In genomic region chr8:70469295-70469916, GRCm38 (mm10) we compare ENCODE assay signal across 10 mouse cellular contexts. TPM values are rescaled to one million over a fixed set of nuclear protein-coding genes. Genes with fewer than 3 reads are reported as not detected.
A peak's percentile ranks its signal among the peaks of the same experiment; 100 is the strongest.
DNase-seq lines count a peak whose midpoint lies in the region; ATAC-seq and TF ChIP-seq lines count a peak whose summit lies in the region.
"Had no signal": no experiment of that assay in that cellular context is flagged by ENCODE, and none has a peak within 500 bp of the region (broad histone marks: within the 10 kb centered on the region; RNA-seq: fewer than 3 reads in every experiment).

No protein-coding gene starts in this region.

- H3K9me3 ChIP-seq in neural tube, embryonic 13.5 days: no peaks in the 10 kb centered on the region
- no peaks in the 10 kb centered on the region for H3K9me3 ChIP-seq in liver, embryonic 12.5 days (replicated peaks)
- H3K9me3 ChIP-seq in stomach, postnatal 0 days (ENCODE audit: control insufficient read depth, low read length): no peaks in the 10 kb centered on the region

- H3K4me2 ChIP-seq in neural tube, embryonic 13.5 days: no peak overlapping the region
- no peak overlapping the region for H3K4me2 ChIP-seq in liver, embryonic 12.5 days
- no peak overlapping the region for H3K4me2 ChIP-seq in stomach, postnatal 0 days (replicated peaks; ENCODE audit: low read depth)

- no peak for DNase-seq in gastrocnemius, adult 2 months
- no peak for DNase-seq in gastrocnemius, postnatal 36 days
- no peak for DNase-seq in neural tube, embryonic 10.5 days (ENCODE audit: extremely low spot score, low spot score)
- DNase-seq in stomach, postnatal 0 days (ENCODE audit: low spot score): no peak
- no peak for DNase-seq in thymus, postnatal 0 days (ENCODE audit: low spot score)
- DNase-seq in ovary, postnatal 14 days (ENCODE audit: low spot score): no peak
- DNase-seq: cerebellum, postnatal 10 days had no signal

- ATAC-seq in neural tube, embryonic 13.5 days (ENCODE audit: low read depth): peak; percentile 29
- ATAC-seq in liver, embryonic 12.5 days: peak; percentile 45
- peak; percentile 31 for ATAC-seq in stomach, postnatal 0 days (ENCODE audit: low FRiP score, low TSS enrichment)
- ATAC-seq: activated CD4-positive, CD25-positive, alpha-beta regulatory T cell, adult 4 months had no signal

- H3K27ac ChIP-seq in gastrocnemius, adult 2 months: peak overlapping the region; percentile 79
- peak overlapping the region; percentile 30; the same call in 1 of the 2 replicates for H3K27ac ChIP-seq in neural tube, embryonic 13.5 days (replicated peaks)
- peak overlapping the region; percentile 41 for H3K27ac ChIP-seq in liver, embryonic 12.5 days
- no peak overlapping the region for H3K27ac ChIP-seq in stomach, postnatal 0 days (replicated peaks)

- no peak overlapping the region for H3K9ac ChIP-seq in neural tube, embryonic 13.5 days
- peak overlapping the region; percentile 29; the same call in 1 of the 2 replicates for H3K9ac ChIP-seq in liver, embryonic 12.5 days
- no peak overlapping the region for H3K9ac ChIP-seq in stomach, postnatal 0 days (ENCODE audit: low read length)

- 48% methylated on average over 10 of the region's 10 CpGs for WGBS in neural tube, embryonic 13.5 days
- WGBS in liver, embryonic 12.5 days (ENCODE audit: insufficient replicate concordance): 39% methylated on average over 10 of the region's 10 CpGs
- 37% methylated on average over 10 of the region's 10 CpGs for WGBS in stomach, postnatal 0 days

- no peaks in the 10 kb centered on the region for H3K27me3 ChIP-seq in neural tube, embryonic 13.5 days
- H3K27me3 ChIP-seq in liver, embryonic 12.5 days (replicated peaks): no peaks in the 10 kb centered on the region; the same call in 1 of the 2 replicates
- H3K27me3 ChIP-seq in stomach, postnatal 0 days (ENCODE audit: control insufficient read depth, insufficient read depth, low read length): no peaks in the 10 kb centered on the region

- H3K4me1 ChIP-seq in neural tube, embryonic 13.5 days (replicated peaks): peaks cover 19% of the 10 kb centered on the region
- peaks cover 47% of the 10 kb centered on the region for H3K4me1 ChIP-seq in liver, embryonic 12.5 days
- H3K4me1 ChIP-seq in stomach, postnatal 0 days (replicated peaks; ENCODE audit: control insufficient read depth, insufficient read depth): no peaks in the 10 kb centered on the region

- intact Hi-C loops in gastrocnemius, adult 2 months (cut with DNase I): no loop called here
- intact Hi-C loops in gastrocnemius, postnatal 36 days (cut with DNase I): no loop called here

- no peak overlapping the region for H3K4me3 ChIP-seq in gastrocnemius, adult 2 months
- H3K4me3 ChIP-seq in neural tube, embryonic 13.5 days: no peak overlapping the region
- no peak overlapping the region for H3K4me3 ChIP-seq in liver, embryonic 12.5 days
- no peak overlapping the region for H3K4me3 ChIP-seq in stomach, postnatal 0 days (ENCODE audit: low read depth, low read length)

- H3K36me3 ChIP-seq in neural tube, embryonic 13.5 days: 0 out of 2 replicates have a peak, but pooled peaks cover 7% of the 10 kb centered on the region
- H3K36me3 ChIP-seq in liver, embryonic 12.5 days: peaks cover 18% of the 10 kb centered on the region
- H3K36me3 ChIP-seq in stomach, postnatal 0 days (ENCODE audit: control insufficient read depth, insufficient read depth, low read length): no peaks in the 10 kb centered on the region; the same call in 1 of the 2 replicates

- TF ChIP-seq EP300 in stomach, postnatal 0 days (optimal IDR thresholded peaks at IDR 0.05): no peak

- TF ChIP-seq CTCF in gastrocnemius, adult 2 months (IDR thresholded peaks at IDR 0.05): no peak
- no peak for TF ChIP-seq CTCF in stomach, postnatal 0 days (IDR thresholded peaks at IDR 0.05; ENCODE audit: low read depth)

RNA-seq across cellular contexts. Expression of gene Klhl26, which starts 7.4 kb away (rescaled TPM):
- total RNA-seq in gastrocnemius, adult 2 months (2021): 1 to 10 TPM; 6.7 to 8.5 TPM
- 1 to 10 TPM; 6.8 to 7.5 TPM for total RNA-seq in gastrocnemius, postnatal 36 days (2021)
- polyA plus RNA-seq in neural tube, embryonic 13.5 days (2015; fragmentation: Nextera tagmentation; extraction: Ambion mirVana): 25.6 and 27.6 TPM in 2 replicates
- 9.4 and 9.5 TPM in 2 replicates for polyA plus RNA-seq in liver, embryonic 12.5 days (2016; fragmentation: Nextera tagmentation; extraction: Ambion mirVana)
- 10.4 and 12.4 TPM in 2 replicates for polyA plus RNA-seq in stomach, postnatal 0 days (2015; fragmentation: Nextera tagmentation; extraction: Ambion mirVana)
- polyA plus RNA-seq in thymus, postnatal 0 days (2015; fragmentation: Nextera tagmentation; extraction: Ambion mirVana): 8.0 and 8.4 TPM in 2 replicates

RNA-seq across cellular contexts. Expression of gene Tmem59l, which starts 17.8 kb away (rescaled TPM):
- not detected for total RNA-seq in gastrocnemius, adult 2 months (2021)
- not detected for total RNA-seq in gastrocnemius, postnatal 36 days (2021)
- polyA plus RNA-seq in neural tube, embryonic 13.5 days (2015; fragmentation: Nextera tagmentation; extraction: Ambion mirVana): 78.4 and 89.7 TPM in 2 replicates
- 0.18 and 0.37 TPM in 2 replicates for polyA plus RNA-seq in liver, embryonic 12.5 days (2016; fragmentation: Nextera tagmentation; extraction: Ambion mirVana)
- 2.4 and 2.8 TPM in 2 replicates for polyA plus RNA-seq in stomach, postnatal 0 days (2015; fragmentation: Nextera tagmentation; extraction: Ambion mirVana)
- polyA plus RNA-seq in thymus, postnatal 0 days (2015; fragmentation: Nextera tagmentation; extraction: Ambion mirVana): 0.09 and 0.10 TPM in 2 replicates

RNA-seq across cellular contexts. Expression of gene Crlf1, which starts 23.6 kb away (rescaled TPM):
- 1 to 10 TPM; 2.5 to 3.2 TPM for total RNA-seq in gastrocnemius, adult 2 months (2021)
- 1 to 10 TPM; 3.4 to 3.8 TPM for total RNA-seq in gastrocnemius, postnatal 36 days (2021)
- polyA plus RNA-seq in neural tube, embryonic 13.5 days (2015; fragmentation: Nextera tagmentation; extraction: Ambion mirVana): 3.6 and 4.6 TPM in 2 replicates
- polyA plus RNA-seq in liver, embryonic 12.5 days (2016; fragmentation: Nextera tagmentation; extraction: Ambion mirVana): 3.9 and 4.0 TPM in 2 replicates
- polyA plus RNA-seq in stomach, postnatal 0 days (2015; fragmentation: Nextera tagmentation; extraction: Ambion mirVana): 5.8 and 6.5 TPM in 2 replicates
- 0.10 and 0.27 TPM in 2 replicates for polyA plus RNA-seq in thymus, postnatal 0 days (2015; fragmentation: Nextera tagmentation; extraction: Ambion mirVana)
- polyA plus RNA-seq: activated CD4-positive, CD25-positive, alpha-beta regulatory T cell, adult 4 months had no signal

RNA-seq across cellular contexts. Expression of gene Crtc1, which starts 30.0 kb away (rescaled TPM):
- 1 to 10 TPM; 8.9 to 9.5 TPM for total RNA-seq in gastrocnemius, adult 2 months (2021)
- 1 to 10 TPM; 5.3 to 7.5 TPM for total RNA-seq in gastrocnemius, postnatal 36 days (2021)
- polyA plus RNA-seq in neural tube, embryonic 13.5 days (2015; fragmentation: Nextera tagmentation; extraction: Ambion mirVana): 33.7 and 35.9 TPM in 2 replicates
- 6.6 and 6.9 TPM in 2 replicates for polyA plus RNA-seq in liver, embryonic 12.5 days (2016; fragmentation: Nextera tagmentation; extraction: Ambion mirVana)
- 8.0 and 8.4 TPM in 2 replicates for polyA plus RNA-seq in stomach, postnatal 0 days (2015; fragmentation: Nextera tagmentation; extraction: Ambion mirVana)
- polyA plus RNA-seq in thymus, postnatal 0 days (2015; fragmentation: Nextera tagmentation; extraction: Ambion mirVana): 7.4 and 8.0 TPM in 2 replicates

RNA-seq across cellular contexts. Expression of gene Rex1bd, which starts 37.1 kb away (rescaled TPM):
- total RNA-seq in gastrocnemius, adult 2 months (2021): 100 to 1,000 TPM; 146 to 148 TPM
- total RNA-seq in gastrocnemius, postnatal 36 days (2021): 100 to 1,000 TPM; 126 to 128 TPM
- polyA plus RNA-seq in neural tube, embryonic 13.5 days (2015; fragmentation: Nextera tagmentation; extraction: Ambion mirVana): 143 and 153 TPM in 2 replicates
- polyA plus RNA-seq in liver, embryonic 12.5 days (2016; fragmentation: Nextera tagmentation; extraction: Ambion mirVana): 85.6 and 86.6 TPM in 2 replicates
- polyA plus RNA-seq in stomach, postnatal 0 days (2015; fragmentation: Nextera tagmentation; extraction: Ambion mirVana): 119 and 122 TPM in 2 replicates
- 170 and 181 TPM in 2 replicates for polyA plus RNA-seq in thymus, postnatal 0 days (2015; fragmentation: Nextera tagmentation; extraction: Ambion mirVana)

Comparison
In these comparisons a context has a peak if more than half of its experiments do, and no peak if none do; other contexts are left out.
1. RNA of gene Tmem59l, which starts 17.8 kb away (polyA plus RNA-seq): 78.4 to 89.7 TPM in neural tube, embryonic 13.5 days; 2.4 to 2.8 TPM in stomach, postnatal 0 days, 0.18 to 0.37 TPM in liver, embryonic 12.5 days and 0.09 to 0.10 TPM in thymus, postnatal 0 days; every median in the first group is over 10 times any median in the second.
2. Peak in every context shown above with its lines, with median percentiles within 50 percentile points of each other: ATAC-seq.